Mouse (Mus musculus): ENCODE results near the gene Hist1h2be.

Gene Hist1h2be

GRCm38 (mm10) chr13:23620733-23621531, at the start of gene Hist1h2be:
Hist1h2be (minus strand) TSS chr13:23621124.
- peak; percentile 89 for DNase-seq (ENCODE audit: low spot score)

- no peak for DNase-seq (ENCODE audit: low spot score)
These were observed 41.6 kb upstream of the Hist1h2be start for GRCm38 (mm10) chr13:23662536-23662935.

- DNase-seq (ENCODE audit: low spot score): no peak
These were observed 38.9 kb upstream of the Hist1h2be start for GRCm38 (mm10) chr13:23659636-23660366.

GRCm38 (mm10) chr13:23630653-23631052, 9.7 kb upstream of the Hist1h2be start:
- DNase-seq (ENCODE audit: low spot score): no peak

- peak; percentile 12 for DNase-seq (ENCODE audit: low spot score)
These were observed 2.0 kb upstream of the Hist1h2be start for GRCm38 (mm10) chr13:23622861-23623450.

- DNase-seq (ENCODE audit: low spot score): peak; percentile 86
These were observed 1.3 kb upstream of the Hist1h2be start, which contains the start of gene Hist1h1e for GRCm38 (mm10) chr13:23622175-23622671. Hist1h1e (minus strand) TSS chr13:23622558.

GRCm38 (mm10) chr13:23621532-23622174, 729 bp upstream of the Hist1h2be start:
- peak; percentile 75 for DNase-seq (ENCODE audit: low spot score)

GRCm38 (mm10) chr13:23620056-23620732, 730 bp downstream of the Hist1h2be start:
- DNase-seq (ENCODE audit: low spot score): no peak

GRCm38 (mm10) chr13:23611638-23612037, 9.3 kb downstream of the Hist1h2be start:
- no peak for DNase-seq (ENCODE audit: low spot score)

GRCm38 (mm10) chr13:23610393-23610792, 10.5 kb downstream of the Hist1h2be start:
- peak; percentile 12 for DNase-seq (ENCODE audit: low spot score)

- DNase-seq (ENCODE audit: low spot score): no peak
These were observed 11.1 kb downstream of the Hist1h2be start for GRCm38 (mm10) chr13:23609844-23610243.

GRCm38 (mm10) chr13:23609209-23609608, 11.7 kb downstream of the Hist1h2be start:
- peak; percentile 36 for DNase-seq (ENCODE audit: low spot score)

- DNase-seq (ENCODE audit: low spot score): no peak
These were observed 15.9 kb downstream of the Hist1h2be start for GRCm38 (mm10) chr13:23605052-23605451.

- no peak for DNase-seq (ENCODE audit: low spot score)
These were observed 16.5 kb downstream of the Hist1h2be start for GRCm38 (mm10) chr13:23604452-23604851.

GRCm38 (mm10) chr13:23603182-23603699, 17.7 kb downstream of the Hist1h2be start:
- DNase-seq (ENCODE audit: low spot score): no peak

GRCm38 (mm10) chr13:23597957-23598356, 23.0 kb downstream of the Hist1h2be start:
- peak; percentile 77 for DNase-seq (ENCODE audit: low spot score)

GRCm38 (mm10) chr13:23595622-23596372, 25.1 kb downstream of the Hist1h2be start:
- DNase-seq (ENCODE audit: low spot score): no peak

- DNase-seq (ENCODE audit: low spot score): no peak
These were observed 25.7 kb downstream of the Hist1h2be start for GRCm38 (mm10) chr13:23595185-23595584.

GRCm38 (mm10) chr13:23593051-23593770, 27.7 kb downstream of the Hist1h2be start:
- no peak for DNase-seq (ENCODE audit: low spot score)

GRCm38 (mm10) chr13:23592614-23593013, 28.3 kb downstream of the Hist1h2be start:
- DNase-seq (ENCODE audit: low spot score): no peak
